Mouse (Mus musculus) left cerebral cortex, adult 18-20 months (tissue): ENCODE data around the gene Syt9. TPM values are rescaled to one million over a fixed set of nuclear protein-coding genes. Genes with fewer than 3 reads are reported as not detected.

Experiments
- total RNA-seq, 2 experiments: library from RNA; stranded (reverse); gene quantifications; 2 replicates each; pipeline ENCODE4 v1.2.3; 2021

The Syt9 gene
- total RNA-seq, 2 experiments from 2014 or later: 9.6 to 11.3 TPM

Other genes starting within 250 kb of the Syt9 start
- not detected for gene Olfr715, start 239.6 kb upstream of the Syt9 start, total RNA-seq
- gene Olfr716, start 232.4 kb upstream of the Syt9 start, total RNA-seq: not detected
- not detected for gene Nlrp14, start 203.7 kb upstream of the Syt9 start, total RNA-seq
- gene Rbmxl2, start 161.3 kb upstream of the Syt9 start, total RNA-seq: not detected
- 10 to 100 TPM; 10.3 to 10.8 TPM for gene Olfml1, start 196.7 kb downstream of the Syt9 start, total RNA-seq
- gene Ppfibp2, start 224.5 kb downstream of the Syt9 start, total RNA-seq: 1 to 10 TPM; 7.1 to 7.6 TPM